Mouse (Mus musculus) kidney, postnatal 25 days (tissue): ENCODE results near the gene Dok3.

Experiments
- DNase-seq, 2 experiments: peaks; one replicate each; pipeline ENCODE4 v3.0.0; 2021; ENCODE audit warnings: mixed read lengths in 2 of 2

Gene Dok3

GRCm38 (mm10) chr13:55536194-55537175 lies 7.4 kb upstream of the Dok3 start, which contains the start of gene Ddx41:
Ddx41 (minus strand) TSS chr13:55536658.
- peak; percentile 98 to 99 for DNase-seq

- peak in 1 of 2 experiments; percentile 40 for DNase-seq
Observed at GRCm38 (mm10) chr13:55535796-55536193, 6.7 kb upstream of the Dok3 start.

DNA sequence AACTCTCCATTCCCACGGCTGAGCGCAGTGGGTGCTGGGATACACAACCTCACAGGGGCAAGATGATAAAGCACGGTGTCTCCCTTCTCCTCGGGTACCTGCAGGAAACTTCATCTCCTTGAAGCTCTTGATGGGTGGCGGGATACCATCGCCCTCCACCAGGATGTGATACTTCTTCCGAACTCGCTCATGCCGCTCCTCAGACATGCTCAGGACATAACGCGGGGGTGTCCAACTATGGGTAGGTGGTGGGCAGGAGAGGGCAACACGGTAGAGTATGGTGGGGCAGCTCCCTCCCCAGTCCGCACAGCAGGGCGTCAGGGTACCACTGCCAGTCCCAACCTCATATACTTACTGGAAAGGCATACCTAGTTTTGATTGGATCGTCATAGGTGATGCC lies 6.1 kb upstream of the Dok3 start:
- DNase-seq, result no peak

DNA sequence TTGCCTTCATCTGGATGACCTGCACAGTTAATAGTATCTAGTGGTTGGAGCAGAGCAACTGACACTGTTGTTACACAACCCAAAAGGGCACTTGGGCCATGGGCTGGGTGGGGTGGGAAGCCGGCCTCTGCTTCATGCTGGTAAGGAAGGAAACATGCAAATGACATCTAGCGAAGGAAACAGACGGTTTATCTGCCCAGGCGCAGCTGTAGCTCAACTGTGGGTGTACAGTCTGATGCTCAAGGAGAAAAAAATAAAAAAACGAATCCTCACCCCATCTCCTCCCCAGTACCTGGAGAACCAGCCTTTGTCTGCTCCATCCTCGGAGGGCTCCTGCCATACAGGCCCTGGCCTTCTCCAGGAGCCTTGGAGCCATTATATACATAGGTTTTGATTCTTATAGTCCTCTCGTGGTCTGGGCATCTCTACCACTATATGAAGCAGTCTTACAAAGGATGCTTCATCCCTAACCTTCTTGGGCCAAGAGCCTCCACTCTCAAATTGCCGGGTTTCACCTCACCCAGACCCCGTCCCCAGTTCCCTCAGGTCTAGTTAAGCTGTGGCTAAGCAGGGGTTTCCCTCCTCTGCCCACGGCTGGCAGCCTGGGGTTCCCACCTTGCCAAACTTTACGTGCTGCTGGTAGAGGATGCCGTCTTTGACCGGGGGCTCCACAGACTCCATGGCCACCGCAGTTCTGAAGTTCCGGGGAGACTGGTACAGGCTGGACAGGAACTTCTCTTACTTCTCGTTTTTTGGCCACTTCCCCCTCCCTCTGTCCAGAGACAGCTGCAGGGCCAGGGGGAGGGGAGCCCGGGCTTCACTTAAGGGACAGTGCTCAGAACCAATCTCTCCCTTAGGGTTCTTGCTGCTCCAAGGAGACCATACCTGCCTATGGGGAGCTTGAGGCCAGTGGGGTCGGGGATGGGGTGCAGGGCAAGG lies 993 bp downstream of the Dok3 start:
- DNase-seq, result no peak

DNA sequence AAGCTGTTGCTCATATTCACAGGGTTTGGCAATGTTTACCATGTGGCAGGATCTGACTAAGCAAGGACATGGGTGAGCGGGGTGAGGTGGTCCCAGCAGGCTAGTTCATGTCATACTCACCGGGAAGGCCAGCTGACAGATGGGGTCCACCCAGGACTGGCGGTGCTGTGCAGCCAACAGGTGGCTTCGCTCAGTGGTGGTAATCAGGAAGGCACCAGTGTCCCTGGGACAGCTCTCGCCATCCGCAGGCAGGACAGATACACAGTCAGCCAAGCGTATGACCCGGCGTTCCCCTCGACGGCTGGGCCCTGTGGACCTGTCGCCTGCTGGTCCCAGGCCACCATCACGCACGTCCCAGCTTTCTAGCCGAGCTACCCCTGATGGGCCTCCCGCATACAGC lies 1.9 kb downstream of the Dok3 start:
- DNase-seq, result no peak

DNA sequence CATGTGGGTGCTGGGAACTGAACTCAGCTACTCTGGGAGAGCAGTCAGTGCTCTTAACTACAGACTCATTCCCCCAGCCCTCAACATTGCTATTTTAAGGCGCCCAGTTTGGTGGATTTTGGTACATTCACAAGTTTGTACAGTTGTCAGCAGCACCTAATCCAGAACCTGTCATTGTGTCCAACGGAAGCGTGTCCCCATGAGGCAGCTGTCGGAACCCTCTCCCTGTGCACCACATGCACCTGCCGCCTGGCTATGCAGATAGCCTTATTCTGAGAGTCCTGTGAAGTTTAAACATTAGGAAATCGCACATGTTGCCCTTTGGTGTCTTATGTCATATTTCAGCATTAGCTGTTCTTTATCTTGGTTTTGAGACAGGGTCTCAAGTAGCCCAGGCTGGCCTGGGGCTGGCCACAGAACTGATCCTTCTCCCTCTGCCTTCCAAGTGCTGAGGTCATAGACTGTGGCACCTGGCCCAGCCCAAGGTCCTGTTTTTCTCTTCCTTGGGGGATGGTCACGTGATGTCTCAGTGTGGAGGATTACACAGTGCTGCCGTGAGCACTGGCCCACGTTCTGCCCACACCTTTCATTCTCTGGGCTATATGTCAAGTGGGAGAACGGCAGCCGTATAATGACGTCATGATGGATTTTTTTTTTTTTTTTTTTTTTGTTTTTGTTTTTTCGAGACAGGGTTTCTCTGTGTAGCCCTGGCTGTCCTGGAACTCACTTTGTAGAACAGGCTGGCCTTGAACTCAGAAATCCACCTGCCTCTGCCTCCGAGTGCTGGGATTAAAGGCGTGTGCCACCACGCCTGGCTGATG lies 3.2 kb downstream of the Dok3 start:
- DNase-seq, result no peak

DNA sequence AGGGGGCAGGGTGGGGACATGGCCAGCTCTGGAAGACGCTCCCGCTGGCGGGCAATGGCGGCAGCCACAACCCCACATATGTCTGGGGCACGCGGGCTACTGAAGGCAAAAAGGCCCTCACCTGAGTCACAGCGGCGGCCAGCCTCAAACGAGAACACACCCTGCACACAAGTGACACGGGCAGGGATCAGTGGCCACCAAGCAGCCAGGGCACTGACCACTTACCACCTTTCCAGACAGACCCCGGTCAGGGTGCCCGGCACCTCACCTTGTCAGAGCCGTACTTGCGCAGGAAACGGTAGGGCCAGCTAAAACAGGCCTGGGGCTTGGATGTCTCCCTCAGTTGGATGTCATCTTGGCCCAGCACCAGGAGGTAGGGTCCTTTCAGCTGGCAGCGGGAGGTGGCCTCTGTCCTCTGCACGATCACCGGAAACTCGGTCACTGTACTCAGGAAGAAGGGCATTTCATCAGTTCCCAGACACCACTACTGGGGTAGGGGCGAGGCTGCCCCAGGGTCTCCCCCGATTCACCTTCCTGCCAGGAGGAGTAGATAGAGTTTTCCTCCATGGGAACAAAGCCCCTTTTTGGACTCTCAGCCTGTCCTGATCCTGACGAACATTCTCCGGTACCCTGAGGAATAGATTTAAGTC lies 5.0 kb downstream of the Dok3 start:
- DNase-seq, result no peak

DNA sequence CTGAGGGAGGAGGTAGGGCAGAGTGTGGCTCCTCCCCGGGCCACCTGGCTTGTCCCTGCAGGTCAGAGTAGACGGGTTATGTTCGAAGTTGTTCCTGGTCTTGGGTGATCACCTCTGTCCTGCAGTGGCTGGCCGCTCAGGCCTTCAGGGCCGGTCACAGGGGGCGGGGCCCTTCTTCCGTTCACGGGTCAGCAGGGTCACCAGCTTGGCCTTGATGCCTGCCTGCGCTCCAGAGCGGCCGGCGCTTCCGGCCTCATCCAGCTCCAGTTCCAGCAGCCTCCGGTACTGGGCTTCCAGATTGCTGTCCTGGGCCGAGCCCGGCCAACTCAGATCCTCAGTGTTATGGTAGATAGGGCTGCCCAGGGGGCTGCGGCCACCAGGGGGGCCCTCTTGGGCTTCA lies 5.8 kb downstream of the Dok3 start:
- peak; percentile 79 to 85 for DNase-seq

DNA sequence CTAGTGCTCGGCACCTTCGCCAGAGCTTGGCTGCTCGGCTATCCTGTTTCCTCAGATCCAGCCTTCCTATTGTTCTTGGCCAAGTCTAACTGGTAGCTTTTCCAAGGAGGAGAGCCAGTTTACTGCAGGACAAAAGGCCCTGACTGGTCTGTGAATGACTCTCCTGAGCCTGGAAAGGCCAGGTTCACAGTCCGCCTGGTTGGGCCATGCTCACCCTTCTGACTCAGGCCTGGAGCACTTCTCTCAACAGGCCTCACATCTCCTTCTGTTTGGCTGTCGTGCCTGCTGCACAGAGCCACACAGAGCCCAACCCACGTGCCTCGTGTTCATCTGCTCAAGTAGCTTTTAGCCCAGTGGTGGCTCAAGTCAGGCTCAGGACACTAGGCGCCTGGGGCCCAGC lies 6.4 kb downstream of the Dok3 start:
- no peak for DNase-seq

DNA sequence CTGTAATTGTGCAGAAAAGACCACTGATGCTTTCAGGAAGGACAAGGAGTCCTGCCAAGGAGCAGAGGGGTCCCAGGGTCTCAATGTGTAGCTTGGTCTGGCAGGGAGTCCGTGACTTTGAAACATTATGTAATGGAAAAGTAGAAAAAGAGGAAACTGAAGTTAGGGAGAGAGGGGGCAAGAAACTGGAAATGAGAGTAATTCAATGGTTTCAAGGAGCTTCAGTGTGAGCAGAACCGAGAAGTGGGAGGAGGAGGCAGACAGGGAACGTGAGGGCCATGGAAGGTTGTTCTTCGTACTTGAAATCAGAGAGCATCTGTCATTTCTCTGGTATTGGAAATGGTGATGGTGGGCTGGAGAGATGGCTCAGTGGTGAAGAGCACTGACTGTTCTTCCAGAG lies 9.5 kb downstream of the Dok3 start:
- no peak for DNase-seq

GRCm38 (mm10) chr13:55516955-55517354 lies 12.1 kb downstream of the Dok3 start:
- peak; percentile 84 to 96 for DNase-seq

- no peak for DNase-seq
Observed at GRCm38 (mm10) chr13:55513828-55514227, 15.3 kb downstream of the Dok3 start.

DNA sequence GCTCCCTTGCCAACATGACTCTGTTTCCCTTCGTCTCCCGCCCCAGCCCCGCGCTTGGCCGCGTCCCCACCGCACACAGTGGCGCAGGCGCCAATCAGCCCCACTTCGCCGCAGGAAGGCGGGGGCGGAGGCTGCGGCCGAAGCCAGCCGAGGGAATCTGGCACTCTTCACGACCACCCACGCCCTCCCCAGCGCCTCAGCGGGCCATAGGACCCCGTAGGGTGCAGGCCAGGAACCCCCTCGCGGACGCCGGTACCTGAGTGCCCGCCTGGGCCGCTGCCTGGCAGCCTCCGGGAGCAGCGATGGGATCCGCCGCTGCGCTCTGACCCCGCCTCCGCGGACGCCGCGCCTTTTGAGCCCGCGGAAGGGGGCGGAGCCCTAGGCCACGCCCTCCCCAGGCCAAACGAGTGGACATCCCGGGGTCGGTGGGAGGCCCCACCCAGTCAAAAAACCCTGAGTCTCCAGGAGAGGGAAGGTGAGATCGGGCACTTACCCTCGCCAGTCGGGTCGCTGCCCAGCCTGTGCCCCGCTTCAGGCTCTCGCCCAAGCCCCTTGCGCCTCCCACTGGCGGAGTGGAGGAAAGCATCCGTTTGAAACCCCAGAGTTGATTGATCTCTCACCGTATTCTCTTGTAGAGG lies 15.9 kb downstream of the Dok3 start, which contains the start of gene Pdlim7:
Pdlim7 (minus strand) TSS at position 566 of the 638 bp plus-strand sequence.
- DNase-seq, result peak; percentile 89 to 92

GRCm38 (mm10) chr13:55512379-55513031 lies 16.6 kb downstream of the Dok3 start:
- DNase-seq, result peak; percentile 72 to 82

GRCm38 (mm10) chr13:55511492-55511861 lies 17.6 kb downstream of the Dok3 start:
- DNase-seq, result peak in 1 of 2 experiments; percentile 50

- peak; percentile 73 to 83 for DNase-seq
Observed at GRCm38 (mm10) chr13:55510668-55511491, 18.2 kb downstream of the Dok3 start.

DNA sequence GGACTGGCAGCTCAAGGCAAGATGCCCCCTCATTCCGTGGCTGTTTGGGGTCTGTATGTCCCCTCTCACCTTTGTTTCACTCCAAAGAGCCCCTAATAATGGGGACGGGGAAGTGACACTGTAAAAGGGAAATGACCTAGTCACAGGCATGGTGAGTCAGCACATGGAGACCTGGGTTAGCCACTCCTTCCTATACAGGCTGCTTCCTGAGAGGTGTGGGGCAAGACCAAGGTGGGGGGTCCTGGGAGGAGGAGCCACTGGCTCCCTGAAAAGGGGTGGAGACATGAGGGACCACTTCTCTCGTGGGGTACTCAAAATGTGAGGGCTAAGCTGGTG lies 18.8 kb downstream of the Dok3 start:
- no peak for DNase-seq

DNA sequence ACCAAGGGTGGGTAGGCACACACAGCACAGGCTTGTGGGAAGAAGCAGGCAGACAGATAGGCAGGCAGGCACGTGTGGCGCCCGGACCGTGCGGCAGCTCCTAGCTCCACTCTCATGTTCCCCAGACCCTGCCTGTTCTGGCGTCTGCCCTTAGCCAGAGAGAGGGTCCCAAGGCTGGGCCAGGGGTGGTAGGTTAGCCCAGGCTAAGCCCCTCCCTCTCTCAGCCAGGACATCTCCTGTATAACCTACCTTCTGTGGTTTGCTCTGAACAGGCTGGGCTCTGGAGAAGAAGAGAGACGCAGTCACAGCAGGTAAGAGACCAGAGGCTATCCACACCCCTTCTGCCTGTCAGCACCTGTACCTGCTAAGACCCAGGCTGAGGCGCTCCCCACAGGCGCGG lies 20.6 kb downstream of the Dok3 start:
- DNase-seq, result no peak

DNA sequence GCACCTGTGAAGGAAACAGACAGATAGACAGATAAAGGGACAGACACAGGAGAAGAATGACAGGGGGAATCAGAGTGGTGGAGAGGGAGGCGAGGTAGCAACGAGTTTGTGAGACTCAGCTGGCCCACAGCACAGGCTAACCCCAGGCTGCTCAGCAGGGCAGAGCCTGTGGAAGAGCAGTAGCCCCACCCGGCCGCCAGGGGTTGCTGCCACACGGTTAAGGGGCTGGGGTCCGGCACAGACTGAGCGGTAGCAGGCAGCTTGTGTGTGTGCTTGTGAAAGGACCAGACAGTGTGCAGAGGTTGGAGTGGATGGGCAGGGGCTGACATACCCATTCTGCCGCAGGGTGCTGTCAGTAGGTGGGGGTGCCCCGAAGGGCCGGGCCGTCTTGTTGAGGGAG lies 21.2 kb downstream of the Dok3 start:
- DNase-seq, result no peak

- no peak for DNase-seq
Observed at GRCm38 (mm10) chr13:55506697-55507096, 22.4 kb downstream of the Dok3 start.
